Mouse (Mus musculus): ENCODE measurements around the gene Trim65.

Trim65 gene

DNA sequence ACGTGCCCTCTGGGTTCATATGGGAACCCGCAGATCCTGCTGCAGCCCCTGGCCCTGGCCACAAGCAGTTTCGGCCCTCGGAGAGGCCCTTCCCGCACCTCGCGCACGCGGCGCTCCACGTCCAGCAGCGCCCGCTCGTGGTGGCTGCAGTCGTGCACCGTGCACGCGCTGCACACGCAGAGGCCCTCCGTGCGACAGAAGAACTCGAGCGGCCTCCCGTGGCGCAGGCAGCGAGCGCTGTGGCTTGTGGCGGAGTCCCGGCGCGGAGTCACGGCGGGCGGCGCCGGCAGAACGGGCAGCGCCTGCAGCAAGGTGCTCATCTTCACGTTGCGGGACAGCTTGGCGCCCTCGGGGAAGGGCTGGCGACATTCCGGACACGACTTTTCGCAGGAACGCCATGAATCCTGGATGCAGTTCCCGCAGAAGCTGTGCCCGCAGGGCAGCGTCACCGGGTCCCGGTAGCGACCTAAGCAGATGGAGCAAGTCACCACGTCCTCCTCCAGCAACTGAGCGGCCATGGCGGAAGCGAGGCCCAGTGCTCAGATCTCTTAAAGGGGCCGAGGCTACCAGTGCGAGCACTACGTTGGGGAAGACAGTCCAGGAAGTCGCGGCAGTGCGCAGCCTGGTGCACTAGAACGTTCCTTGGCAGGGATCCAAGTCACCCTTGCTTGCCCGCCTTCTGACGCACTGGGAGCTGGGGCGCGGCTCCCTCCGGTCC lies at the start of gene Trim65:
Gene Trim65, minus strand, starts transcription at position 641 of the 718 bp plus-strand sequence.
- in situ Hi-C loops (cut with MboI; ENCODE audit: low sequenced_read_pairs), result no loop called here

DNA sequence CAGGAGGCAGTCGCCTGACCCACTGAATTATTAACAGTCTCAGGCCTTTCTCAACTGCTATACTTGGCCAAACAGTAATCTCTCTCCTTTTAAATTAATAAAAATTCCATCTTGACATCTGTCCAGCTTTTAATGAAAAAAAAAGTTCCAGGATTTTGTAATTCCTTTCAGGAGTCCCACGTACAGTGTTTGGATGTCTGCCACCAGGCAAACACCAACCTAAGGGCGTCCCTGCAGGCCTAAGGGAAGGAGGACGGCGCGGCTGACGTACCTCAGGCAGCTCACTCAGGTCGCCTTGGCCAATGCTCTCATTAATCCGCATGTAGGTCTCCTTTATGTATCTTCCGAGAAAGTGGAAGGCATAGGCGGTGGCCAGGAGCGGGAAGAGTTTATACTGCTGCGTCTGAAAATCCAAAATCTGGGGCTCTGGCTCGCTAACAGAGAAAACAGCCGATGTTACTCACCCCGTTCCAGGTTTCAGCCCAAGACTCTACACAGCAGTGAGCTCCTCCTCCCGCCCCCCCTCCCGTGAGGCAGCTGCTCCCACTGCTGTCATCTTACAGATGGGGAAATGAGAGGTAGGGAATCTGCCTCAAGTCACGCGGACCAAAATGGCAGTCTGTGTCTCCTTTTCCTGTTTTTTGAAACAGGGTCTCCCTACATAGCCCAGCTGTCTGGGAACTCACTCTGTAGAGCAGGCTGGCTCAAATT lies 47.6 kb upstream of the Trim65 start:
- in situ Hi-C loops (cut with MboI; ENCODE audit: low sequenced_read_pairs), result no loop called here

DNA sequence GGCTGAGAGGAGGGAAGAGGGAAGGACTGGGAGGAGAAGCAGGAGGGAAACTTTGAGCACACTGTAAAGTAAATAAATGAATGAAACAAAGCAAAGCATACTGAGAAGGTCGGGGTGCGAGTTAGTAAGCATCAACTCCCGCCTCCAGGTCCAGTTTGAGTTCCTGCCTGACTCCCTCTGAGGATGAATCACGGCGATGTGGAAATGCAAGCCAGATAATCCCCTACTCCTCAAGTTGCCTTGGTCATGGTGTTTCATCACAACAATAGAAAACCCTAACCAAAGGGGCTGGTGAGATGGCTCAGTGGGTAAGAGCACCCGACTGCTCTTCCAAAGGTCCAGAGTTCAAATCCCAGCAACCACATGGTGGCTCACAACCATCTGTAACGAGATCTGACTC lies 45.1 kb upstream of the Trim65 start:
- in situ Hi-C loops (cut with MboI; ENCODE audit: low sequenced_read_pairs), result no loop called here

DNA sequence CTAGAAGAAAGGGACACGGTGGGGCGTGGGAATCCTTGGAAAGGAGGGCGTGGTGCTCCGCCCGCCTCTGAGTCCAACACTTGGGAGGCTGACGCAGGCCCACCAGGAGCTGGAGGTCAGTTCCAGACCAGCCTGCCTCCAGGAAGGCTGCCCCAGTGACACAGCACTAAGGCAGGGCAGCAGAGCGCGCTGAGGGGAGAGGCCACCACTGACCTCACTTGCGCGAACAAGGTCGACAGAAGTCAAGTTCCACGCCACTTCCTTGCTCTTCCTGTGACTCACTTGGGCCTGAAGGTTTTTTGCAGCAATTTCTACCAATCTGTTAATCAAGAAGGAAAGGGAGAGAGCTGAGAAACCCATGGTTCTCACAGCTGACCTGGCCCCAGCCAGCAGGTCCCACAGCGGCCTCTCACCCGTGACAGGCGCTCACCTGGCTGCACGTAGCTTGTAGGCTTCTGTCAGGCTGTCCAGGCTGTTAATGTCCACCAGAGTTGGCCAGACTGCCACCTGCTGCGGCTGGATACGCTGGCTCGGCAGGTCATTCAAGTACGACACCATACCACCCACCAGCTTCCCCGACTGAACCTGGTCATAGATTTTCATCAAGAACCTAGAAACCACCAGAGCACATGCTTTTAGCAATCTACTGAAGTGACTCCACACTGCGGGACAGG lies 44.0 kb upstream of the Trim65 start:
- in situ Hi-C loops (cut with MboI; ENCODE audit: low sequenced_read_pairs), result no loop called here

DNA sequence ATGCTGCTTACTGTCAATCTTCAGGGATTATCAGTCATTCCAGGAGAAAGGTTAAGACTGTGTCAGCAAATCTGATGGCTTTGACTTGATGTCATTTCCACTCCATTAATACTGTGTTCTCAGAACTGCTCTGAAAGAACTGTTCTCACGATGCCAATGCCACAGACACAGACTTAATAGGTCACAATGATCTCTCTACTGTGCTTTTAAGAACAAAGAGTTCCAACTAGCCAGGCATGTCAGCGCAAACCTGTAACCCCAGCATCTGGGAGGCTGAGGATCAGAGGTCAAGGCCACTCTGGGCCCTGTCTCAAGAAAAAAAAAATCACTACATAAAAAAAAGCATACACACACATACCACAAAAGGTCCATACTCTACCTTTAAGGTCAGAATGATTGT lies 41.0 kb upstream of the Trim65 start:
- in situ Hi-C loops (cut with MboI; ENCODE audit: low sequenced_read_pairs), result no loop called here

DNA sequence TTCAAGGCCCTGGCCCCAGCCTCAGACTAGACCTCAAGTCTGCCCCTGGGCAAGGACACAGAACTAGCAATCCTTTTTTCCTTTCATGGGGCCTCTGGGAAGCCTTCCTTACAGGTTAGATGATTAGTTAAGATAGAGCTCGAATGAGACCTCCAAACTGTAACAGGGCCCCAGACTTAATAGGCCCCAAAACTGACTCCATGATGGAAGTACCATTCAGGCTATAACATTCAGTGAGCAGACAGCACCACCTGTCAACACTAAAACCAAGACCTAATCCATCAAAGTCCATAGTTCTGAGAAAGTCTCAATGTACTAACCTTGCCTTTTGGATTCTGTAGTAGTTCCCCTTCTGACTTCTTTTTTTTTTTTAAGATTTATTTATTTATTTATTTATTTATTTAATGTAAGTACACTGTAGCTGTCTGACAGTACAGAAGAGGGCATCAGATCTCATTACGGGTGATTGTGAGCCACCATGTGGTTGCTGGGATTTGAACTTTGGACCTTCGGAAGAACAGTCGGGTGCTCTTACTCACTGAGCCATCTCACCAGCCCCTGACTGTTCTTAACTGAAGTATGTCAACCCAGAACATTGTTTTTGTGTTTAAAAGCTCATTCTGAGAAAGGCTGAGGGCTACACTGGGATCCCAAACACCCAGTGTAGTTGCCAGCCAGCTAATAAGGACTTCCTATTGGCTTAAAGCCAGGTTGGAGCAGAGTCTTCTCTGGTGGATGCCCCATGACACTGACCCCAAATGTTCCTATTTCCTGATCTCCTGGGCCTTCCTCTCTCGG lies 39.3 kb upstream of the Trim65 start:
- in situ Hi-C loops (cut with MboI; ENCODE audit: low sequenced_read_pairs), result no loop called here

DNA sequence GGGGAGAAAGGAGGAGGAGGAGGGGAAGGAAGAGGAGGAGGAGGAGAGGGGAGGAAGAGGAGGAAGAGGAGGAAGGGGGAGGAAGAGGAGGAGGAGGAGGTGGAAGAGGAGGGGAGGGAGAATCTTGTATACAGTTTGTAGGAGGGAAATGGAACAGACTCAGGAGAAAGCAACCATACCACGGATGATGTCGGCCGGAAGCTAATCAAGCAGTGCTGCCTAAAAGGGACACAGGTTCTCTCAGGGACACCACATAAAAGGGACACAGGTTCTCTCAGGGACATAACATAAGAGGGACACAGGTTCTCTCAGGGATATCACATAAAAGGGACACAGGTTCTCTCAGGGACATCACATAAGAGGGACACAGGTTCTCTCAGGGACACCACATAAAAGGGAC lies 38.3 kb upstream of the Trim65 start:
- in situ Hi-C loops (cut with MboI; ENCODE audit: low sequenced_read_pairs), result no loop called here

DNA sequence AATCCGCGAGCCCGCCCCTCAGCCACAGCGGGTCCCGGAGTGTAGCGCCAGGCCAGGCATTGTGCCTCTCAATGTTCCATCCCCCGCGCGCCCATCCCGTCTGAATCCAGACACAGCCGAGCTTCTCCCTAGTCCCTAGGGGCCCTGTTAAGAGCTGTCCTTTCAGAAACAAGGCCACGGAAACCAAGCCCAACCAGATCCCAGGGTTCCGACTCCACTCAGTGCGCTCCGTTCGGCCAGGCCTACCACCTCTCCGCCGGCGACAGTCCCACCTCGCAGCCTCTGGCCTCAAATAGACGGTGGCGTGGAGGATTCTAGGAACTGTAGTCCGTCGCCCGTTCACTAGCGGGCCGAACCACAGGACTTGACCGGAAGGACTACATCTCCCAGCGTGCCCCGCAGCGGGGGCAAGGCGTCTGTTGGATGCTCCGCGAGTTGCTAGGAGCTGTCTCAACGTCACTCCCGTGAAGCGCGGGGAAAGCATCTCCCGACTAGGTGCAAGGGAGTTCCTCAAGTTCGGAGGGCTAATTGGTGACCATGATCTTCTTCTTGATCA lies 37.0 kb upstream of the Trim65 start, which contains the start of gene Fbf1:
Gene Fbf1, minus strand, starts transcription at position 283 of the 556 bp plus-strand sequence.
- in situ Hi-C loops (cut with MboI; ENCODE audit: low sequenced_read_pairs), result no loop called here

DNA sequence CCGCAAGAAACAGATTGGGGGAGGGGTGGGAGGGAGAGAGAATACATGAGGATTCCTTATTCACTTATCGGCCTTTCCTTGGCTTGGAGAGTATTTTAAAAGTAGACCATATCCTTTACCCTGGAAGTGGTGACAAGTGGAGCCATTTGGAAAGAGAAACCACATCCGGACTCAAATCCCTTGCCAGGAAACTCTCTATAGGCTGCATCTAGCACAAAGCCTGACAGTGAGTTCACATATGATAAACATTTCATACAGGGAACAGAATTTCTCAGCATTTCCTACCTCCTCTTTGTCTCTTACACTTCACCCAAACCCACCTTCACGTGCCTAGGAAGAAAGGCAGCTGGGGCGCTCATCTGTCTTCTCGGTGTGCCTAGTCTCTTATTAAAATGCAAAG lies 36.3 kb upstream of the Trim65 start:
- in situ Hi-C loops (cut with MboI; ENCODE audit: low sequenced_read_pairs), result no loop called here

DNA sequence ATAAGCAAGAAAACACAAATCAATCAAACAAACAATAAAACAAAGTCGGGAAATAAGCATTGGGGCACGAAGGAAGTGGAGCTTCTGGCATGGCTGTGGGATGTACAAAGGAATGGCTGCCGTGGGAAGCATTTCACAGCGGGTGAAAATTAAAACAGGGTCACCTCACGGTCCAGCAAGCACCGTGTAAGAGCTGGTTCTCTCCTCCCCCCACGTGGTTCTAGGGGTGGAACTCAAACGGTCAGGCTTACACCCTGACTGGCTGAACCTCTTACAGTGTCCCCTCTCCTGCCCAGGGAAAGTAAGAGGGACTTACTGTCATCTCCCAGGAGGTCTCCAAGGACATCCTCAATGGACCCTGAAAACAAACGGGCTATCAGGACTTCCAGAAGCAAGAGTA lies 32.1 kb upstream of the Trim65 start:
- in situ Hi-C loops (cut with MboI; ENCODE audit: low sequenced_read_pairs), result no loop called here

DNA sequence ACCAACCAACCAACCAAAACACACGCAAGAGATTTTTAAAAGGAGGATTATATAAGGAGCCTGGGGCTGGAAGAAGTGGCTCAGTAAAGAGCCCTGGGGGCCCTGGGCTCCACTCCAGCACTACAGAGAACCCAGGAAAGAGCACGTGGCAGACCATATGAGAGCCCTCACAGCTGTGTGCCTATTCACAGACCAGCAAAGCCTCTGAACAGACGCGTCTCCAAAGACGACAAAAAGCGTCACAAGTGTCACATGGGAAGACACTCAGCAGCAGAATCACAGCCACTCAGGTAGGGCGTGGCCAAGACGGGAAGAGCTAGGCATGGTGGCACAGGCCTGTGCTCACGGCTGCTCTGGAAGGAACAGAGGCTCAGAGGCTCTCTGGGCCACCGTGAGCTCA lies 31.2 kb upstream of the Trim65 start:
- in situ Hi-C loops (cut with MboI; ENCODE audit: low sequenced_read_pairs), result no loop called here

DNA sequence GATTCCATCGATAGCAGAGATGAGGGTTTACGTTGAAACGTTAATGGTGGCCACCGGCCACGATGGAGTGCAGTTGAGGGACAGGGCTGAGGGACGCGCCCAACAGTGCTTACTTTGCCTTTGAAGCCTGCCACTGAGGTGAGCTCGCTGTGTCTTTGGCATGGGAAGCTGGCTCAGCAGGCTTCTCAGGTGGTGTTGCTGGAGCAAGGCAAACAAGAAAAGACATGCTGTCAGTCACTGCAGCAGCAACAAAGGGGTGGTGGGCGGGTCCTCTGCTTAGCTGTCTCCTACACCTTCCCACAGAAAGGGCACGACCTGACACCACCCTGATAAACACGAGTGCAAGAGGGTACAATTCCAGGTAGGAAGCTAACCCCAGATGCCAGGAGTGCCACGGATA lies 30.4 kb upstream of the Trim65 start:
- in situ Hi-C loops (cut with MboI; ENCODE audit: low sequenced_read_pairs), result no loop called here

DNA sequence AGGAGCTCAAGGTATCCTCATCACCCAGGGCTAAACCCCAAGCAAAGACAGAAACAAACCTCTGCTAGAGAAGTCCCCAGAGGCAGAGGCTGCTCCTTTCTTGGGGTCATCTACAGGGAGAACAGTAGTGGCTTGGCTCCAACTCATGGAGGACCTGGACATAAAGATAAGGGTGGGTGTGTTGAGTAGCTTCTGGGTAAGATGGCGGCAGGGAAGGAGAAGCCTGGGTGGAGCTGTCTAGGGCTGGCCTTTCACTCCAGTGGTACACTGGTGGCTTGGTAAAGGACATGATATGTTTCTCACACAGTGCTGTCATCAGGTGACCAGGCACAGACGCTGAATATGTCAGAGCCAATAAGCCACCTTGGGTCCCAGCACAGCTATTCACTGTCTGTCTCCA lies 20.0 kb upstream of the Trim65 start:
- in situ Hi-C loops (cut with MboI; ENCODE audit: low sequenced_read_pairs), result no loop called here

DNA sequence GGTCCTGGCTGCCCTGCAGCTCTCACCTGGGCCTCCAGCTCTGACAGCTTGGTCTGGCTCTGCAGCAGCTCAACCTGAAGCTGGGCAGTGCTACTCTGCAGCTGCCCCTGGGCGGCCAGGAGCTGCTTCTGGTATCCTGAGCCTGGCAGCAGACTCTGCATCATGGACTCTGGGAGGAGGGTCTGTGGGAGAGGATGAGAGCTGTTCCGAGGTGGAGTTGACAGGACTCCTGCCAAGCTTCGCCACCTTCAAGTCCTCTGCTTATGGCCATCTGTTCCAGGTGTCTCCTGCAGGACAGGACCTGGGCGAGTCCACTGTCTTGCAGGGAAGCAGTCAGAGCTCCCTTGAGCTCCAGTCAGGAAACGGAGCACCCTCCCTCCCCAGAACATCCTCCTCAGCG lies 18.4 kb upstream of the Trim65 start:
- in situ Hi-C loops (cut with MboI; ENCODE audit: low sequenced_read_pairs), result no loop called here

DNA sequence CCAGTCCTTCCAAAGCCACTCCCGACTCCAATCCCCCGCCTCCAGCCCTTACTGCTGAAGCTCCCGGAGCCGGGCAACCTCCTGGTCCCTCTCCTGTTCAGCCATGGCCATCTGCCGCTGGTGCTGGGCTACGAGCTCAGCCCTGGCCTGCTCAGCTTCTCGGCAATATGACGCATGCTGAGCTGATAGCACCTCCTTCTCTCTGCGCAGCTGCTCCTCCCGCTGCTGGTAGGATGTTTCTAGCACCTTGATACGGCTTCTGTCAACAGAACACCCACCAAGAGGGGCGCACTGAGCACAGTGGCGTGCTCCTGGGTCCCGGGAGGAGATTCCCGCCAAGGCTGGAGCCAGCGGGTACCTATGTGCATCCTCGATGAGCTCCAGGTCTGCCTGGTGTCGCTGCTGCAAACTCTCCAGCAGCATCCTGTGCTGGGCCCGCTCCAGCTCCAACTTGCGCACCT lies 17.9 kb upstream of the Trim65 start:
- in situ Hi-C loops (cut with MboI; ENCODE audit: low sequenced_read_pairs), result no loop called here

DNA sequence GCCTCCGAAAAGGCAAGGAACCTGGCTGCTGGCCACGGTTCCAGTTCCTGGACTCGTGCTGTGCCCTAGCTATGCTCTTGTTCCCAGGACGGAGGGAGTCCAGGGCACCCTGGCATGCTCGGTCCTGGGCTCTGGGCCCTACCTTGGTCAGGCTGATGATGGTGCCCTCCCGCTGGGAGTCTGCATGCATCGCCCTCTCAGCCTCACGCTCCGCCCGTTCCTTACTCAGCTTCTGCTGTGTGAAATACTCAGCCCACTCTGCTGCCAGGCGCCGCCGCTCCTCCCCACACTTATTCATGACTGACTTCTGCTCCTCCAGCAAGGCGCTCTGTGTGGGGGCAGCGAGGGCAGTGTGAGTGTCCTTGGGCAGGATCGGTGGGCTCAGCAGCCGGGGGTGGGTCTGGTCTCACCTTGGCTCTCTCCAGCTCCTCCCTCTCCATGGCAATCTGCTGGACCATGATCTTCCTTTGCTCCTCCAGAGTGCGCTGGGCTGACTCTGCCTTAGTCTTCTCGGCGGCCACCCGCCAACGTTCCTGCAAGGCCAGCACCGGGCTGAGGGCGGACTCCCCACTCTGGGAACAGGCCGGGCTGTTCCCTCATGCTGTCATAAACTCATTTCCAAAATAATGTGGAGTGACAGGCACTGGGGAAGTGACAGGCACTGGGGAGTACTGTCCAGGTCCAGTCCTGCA lies 15.5 kb upstream of the Trim65 start:
- in situ Hi-C loops (cut with MboI; ENCODE audit: low sequenced_read_pairs), result no loop called here

DNA sequence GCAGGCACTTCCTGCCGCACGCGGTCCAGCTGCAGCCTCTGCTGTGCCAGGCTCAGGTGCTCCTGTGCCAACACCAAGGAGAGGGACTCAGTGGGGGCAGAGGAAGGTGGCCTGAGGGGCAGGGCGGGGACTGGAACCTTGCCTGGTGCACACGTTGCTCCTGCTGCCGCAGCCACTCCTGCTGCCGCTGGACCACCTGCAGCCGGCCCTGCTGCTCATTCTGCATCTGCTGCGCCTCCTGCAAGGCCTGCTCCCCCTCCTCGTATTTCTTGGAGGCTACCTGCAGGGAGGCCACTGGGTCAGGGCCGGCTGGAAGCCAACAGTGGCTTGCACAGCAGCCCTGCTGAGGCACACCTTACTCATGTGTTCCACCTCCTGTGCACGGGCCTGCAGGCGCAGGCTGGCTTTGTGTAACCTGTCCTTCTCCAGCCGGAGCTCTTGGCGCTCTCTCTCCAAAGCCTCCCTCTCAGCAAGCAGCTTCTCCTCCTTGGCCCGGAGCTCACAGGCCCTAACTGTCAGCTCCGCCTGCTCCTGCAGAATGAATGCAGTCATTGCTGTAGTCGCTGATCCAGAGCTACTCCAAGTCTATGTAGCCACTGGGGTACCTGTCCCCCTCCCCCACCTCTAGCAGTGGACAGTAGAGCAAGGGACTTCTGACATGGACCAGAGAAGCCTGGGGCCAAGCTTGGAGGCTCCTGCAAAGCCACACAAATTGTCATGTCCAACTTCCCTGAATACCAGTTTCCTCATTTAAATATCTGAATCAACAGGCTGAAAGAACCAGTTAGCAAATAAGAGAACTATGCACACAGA lies 14.8 kb upstream of the Trim65 start:
- in situ Hi-C loops (cut with MboI; ENCODE audit: low sequenced_read_pairs), result no loop called here

DNA sequence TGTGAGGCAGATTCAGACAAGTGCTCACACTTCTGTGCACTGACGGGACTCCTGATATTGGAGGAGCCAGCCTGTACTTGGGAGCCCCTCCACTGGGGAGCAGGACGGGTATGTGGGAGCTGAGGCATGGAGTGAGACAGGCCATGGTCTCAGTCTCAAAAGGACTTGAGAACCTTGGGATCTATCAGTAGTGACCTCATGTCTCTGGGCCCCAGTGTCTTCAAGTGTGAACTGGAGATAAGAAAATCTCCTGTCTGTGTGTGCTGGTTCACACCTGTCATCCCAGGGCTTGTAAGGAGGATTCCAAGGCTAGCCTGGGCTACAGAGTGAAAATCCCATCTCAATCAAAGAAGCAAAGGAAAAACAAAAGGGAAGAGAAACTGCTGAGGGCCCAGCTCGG lies 12.5 kb upstream of the Trim65 start:
- in situ Hi-C loops (cut with MboI; ENCODE audit: low sequenced_read_pairs), result no loop called here

DNA sequence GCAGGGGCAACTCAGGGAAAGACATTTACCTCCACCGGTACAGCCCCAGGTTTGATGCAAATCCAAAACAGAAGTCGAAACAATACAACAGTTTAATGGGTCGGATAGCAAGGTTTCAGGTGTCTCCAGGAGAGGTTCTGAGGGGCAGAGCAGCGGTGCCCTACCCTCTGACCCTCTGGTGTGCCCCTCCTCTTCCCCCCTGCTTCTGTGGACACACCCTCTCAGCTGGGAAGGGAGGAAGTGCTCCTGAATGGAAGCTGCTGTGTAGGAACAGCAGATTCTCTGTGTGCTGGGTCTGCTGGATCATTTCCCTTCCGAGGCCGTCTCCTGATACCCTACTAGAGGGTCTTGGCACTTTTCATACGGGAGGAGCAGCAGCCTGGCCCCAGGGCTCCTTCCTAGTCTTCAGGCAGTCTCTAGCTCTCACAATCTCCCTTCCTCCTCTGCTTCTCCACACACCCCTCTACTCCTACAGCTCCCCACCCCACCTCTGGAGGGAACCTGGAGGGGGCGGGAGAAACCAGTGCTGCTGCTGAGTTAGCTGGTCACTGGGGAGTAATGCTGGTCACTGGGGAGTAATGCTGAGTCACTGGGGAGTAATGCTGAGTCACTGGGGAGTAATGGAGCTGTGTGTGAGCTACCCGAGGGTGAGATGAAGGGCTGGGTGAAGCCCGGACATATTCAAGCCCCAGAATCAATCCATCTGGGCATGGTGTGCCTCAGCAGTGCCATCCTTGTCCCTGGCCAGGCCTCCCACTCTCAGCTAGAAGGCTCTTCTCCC lies 11.5 kb upstream of the Trim65 start:
- in situ Hi-C loops (cut with MboI; ENCODE audit: low sequenced_read_pairs), result no loop called here

Measured in CH12F3 (cell line).